Mouse (Mus musculus) small intestine, adult 2 months (tissue): ENCODE measurements around the gene Dhx40. TPM values are rescaled to one million over a fixed set of nuclear protein-coding genes. Genes with fewer than 3 reads are reported as not detected.
A peak's percentile ranks its signal among the peaks of the same experiment; 100 is the strongest.

Experiments used
- H3K27ac ChIP-seq: fragments of 200-500 bp; 2 replicates; pipeline ENCODE4 v1.5.1; 2012; ENCODE audit warnings: low read depth, low read length, control low read depth, inconsistent platforms; ENCODE audit not compliant: insufficient read depth
- H3K27me3 ChIP-seq: fragments of 200-500 bp; 2 replicates; pipeline ENCODE4 v1.6.1; 2012; ENCODE audit warnings: mild to moderate bottlenecking, moderate library complexity, low read length, inconsistent platforms; ENCODE audit not compliant: control insufficient read depth, insufficient read depth
- H3K36me3 ChIP-seq: fragments of 200-500 bp; 2 replicates; pipeline ENCODE4 v1.6.1; 2012; ENCODE audit warnings: mild to moderate bottlenecking, low read length, control low read depth, inconsistent platforms; ENCODE audit not compliant: control insufficient read depth, insufficient read depth
- H3K4me1 ChIP-seq: fragments of 200-500 bp; 2 replicates; pipeline ENCODE4 v1.6.1; 2012; ENCODE audit warnings: low read length, inconsistent platforms, mixed read lengths; ENCODE audit not compliant: control insufficient read depth, insufficient read depth, insufficient read length
- H3K4me3 ChIP-seq: fragments of 200-500 bp; 2 replicates; pipeline ENCODE4 v1.5.1; 2012; ENCODE audit warnings: low read depth, mild to moderate bottlenecking, control low read depth, inconsistent platforms, low read length, moderate library complexity
- CTCF ChIP-seq: fragments of 200-500 bp; IDR thresholded peaks from 2 replicates; pipeline ENCODE4 v1.5.1; 2012; ENCODE audit warnings: low read depth, mild to moderate bottlenecking, control low read depth, inconsistent platforms, low read length, moderate library complexity, mixed read lengths; ENCODE audit not compliant: insufficient replicate concordance, insufficient read length; ENCODE audit errors: extremely low read depth
- POLR2A ChIP-seq: fragments of 200-500 bp; IDR thresholded peaks from 2 replicates; pipeline ENCODE4 v1.6.1; 2012; ENCODE audit warnings: low read depth, mild to moderate bottlenecking, control low read depth, inconsistent platforms, low read length, moderate library complexity
- WGBS: fragments of 180-500 bp; shearing (Covaris S2); methylation state at CpG from one replicate; pipeline ENCODE4 v1.1.7; 2018; 5-methylcytosine and 5-hydroxymethylcytosine counted together
- polyA plus RNA-seq: library from polyadenylated mRNA; depleted of rRNA; stranded (reverse); fragments of >200 nt; gene quantifications from 2 replicates; pipeline ENCODE4 v1.2.3, GENCODE M21; 2012; rRNA removed

Dhx40 gene
- 0.79 and 2.0 TPM in 2 replicates for polyA plus RNA-seq

DNA sequence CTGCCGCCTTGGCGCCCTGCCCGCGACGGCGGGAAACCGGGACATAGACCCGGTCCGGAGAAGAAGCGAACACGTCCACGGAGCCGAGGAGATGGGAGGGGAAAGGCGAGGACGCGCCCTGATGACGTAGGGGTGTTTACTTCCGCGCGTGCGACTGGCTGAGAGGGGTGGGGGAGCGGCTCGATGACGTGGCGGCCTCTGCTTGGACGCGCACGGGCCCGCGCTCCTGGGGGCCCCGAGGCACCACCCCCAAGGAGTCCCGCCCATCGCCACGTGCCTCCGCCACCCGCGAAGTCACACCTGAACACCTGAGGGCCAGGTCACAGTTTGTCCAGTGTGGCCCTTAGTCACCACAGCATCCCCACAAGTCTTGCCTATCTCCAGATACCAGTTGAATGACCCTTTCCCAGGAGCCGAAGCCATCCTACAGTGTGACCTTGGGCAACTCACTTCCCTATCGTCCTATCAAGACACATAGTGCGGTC is at the start of gene Dhx40:
Dhx40 (minus strand) TSS at position 242 of the 485 bp plus-strand sequence.
- Histone ChIP-seq H3K27me3 (no peaks in the 10 kb centered on the region), H3K4me1 (0 out of 2 replicates have a peak, but pooled peaks cover 2% of the 10 kb centered on the region), H3K36me3 (peaks cover 12% of the 10 kb centered on the region), H3K4me3 (peak within 1 kb of the TSS; percentile 88), H3K27ac (peak within 1 kb of the TSS; percentile 47)
- TF ChIP-seq CTCF (no peak), POLR2A (peak; percentile 34; the same call in 1 of the 2 replicates)
- WGBS: 4% methylated on average over 40 of the region's 40 CpGs

DNA sequence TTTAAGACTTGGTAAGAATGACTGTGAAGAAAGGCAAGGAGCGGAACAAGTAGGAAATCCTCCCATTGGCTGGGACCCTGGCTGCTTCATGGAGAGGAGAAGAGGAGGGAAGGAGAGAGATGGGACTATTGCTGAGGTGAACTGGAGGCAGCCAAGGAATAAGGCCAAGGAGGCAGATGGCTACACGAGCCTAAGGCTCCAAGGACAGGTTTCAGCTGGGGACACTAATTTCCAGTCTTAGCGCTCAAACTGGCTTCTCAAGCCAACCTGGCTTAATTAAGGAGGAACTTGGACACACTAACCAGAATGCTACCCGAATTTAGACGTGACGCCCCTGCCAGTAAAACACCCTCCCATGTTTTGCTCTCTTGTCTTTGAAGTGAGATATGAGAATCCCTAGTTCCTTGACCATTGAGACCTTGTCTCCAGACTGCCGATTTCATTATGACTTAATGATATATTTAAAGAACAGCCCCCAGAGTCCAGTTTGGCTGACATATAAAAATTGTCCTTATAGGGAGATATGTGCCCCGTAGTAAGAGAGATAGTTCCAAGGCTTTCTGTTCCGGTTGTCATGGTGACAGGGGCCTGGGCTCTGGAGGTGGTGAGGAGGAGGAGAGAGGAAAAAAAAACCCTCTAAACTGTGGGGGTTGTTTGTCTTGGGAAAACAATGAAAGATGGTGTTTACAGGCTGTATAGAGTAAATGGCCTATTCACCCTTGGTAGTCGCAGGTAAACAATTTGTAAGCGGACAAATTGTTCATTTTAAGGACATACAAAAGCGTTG is 48.3 kb upstream of the Dhx40 start:
- no peak overlapping the region for H3K27ac ChIP-seq
- no peak for TF ChIP-seq CTCF
- no peak for TF ChIP-seq POLR2A
- H3K4me3 ChIP-seq: no peak overlapping the region
- no peaks in the 10 kb centered on the region for H3K36me3 ChIP-seq
- peaks cover 3% of the 10 kb centered on the region; the same call in 1 of the 2 replicates for H3K27me3 ChIP-seq
- WGBS: 85% methylated on average over 12 of the region's 12 CpGs
- H3K4me1 ChIP-seq: peaks cover 8% of the 10 kb centered on the region; the same call in 1 of the 2 replicates

- no peak overlapping the region for H3K27ac ChIP-seq
- WGBS: 55% methylated on average over 3 of the region's 3 CpGs
Observed at GRCm38 (mm10) chr11:86853081-86853480, 45.5 kb upstream of the Dhx40 start.

DNA sequence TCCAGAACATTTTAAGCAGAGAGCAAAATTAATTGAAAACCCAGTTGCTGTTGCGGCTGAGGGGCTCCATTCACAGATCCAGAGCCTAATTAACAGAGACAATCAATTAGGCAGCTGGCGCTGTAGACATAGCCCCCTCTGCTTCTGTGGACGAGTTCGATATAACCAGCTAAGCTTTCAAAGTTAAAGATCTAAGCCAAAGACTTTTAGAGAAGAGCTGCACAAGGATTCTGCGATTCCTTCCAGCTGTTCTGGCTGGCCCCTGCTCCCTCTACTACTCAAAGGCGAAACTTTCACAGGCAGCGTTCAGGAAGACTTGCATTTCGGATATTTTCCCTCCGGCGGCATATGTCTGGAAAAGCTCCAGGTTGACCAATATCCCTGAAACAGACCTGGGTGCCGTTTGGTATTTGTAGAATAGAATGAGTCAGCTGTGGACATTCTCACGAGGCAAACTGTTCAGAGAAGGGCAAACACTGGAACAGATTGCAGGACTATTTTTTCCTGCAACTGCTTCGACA is 45.0 kb upstream of the Dhx40 start:
- no peak overlapping the region for H3K27ac ChIP-seq
- peaks cover 3% of the 10 kb centered on the region; the same call in 1 of the 2 replicates for H3K27me3 ChIP-seq
- no peak overlapping the region for H3K4me3 ChIP-seq
- TF ChIP-seq POLR2A (no peak), CTCF (no peak)
- no peaks in the 10 kb centered on the region for H3K4me1 ChIP-seq
- no peaks in the 10 kb centered on the region for H3K36me3 ChIP-seq
- 18% methylated on average over 13 of the region's 13 CpGs for WGBS

More at GRCm38 (mm10) chr11:86853081-86853480, 45.5 kb upstream of the Dhx40 start:
- no peaks in the 10 kb centered on the region for H3K4me1 ChIP-seq
- TF ChIP-seq CTCF (no peak), POLR2A (no peak)
- no peak overlapping the region for H3K4me3 ChIP-seq
- H3K27me3 ChIP-seq: peaks cover 3% of the 10 kb centered on the region; the same call in 1 of the 2 replicates
- no peaks in the 10 kb centered on the region for H3K36me3 ChIP-seq

DNA sequence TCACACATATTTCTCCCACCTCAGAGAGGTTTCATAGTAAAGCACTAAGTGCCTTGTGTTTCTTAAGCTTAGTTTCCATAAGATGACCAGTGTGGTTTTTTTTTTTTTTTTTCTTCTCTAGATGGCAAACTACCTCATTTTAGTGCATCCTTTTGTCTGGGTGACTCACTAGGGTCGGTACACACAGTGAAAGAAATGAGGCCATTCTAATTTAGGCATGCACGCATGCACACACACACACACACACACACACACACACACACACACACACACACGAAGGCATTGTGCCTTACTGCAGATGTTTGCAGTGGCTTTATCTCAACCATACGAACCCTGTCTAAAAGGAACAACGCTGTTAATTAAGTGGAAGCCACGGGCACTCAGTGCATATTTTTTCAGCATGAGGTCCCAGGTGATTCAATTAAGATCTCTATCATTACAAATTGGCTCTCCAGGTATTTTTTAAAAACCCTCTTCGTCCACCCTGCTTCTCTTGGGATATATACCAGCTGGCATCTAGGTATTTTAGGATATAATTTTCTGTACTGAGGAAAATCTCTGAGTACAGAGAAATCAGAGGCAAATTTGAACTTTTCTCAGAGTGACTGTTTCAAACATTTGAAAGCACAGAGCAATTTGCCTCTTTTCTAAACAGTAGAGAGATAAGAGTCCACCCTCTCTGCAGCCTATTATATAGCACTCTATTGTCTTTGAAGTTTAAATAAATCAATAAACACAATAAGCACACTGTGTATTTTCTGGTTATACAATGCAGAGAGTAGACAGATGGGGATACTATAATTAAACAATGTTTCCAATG is 44.4 kb upstream of the Dhx40 start:
- Histone ChIP-seq H3K36me3 (no peaks in the 10 kb centered on the region), H3K27me3 (peaks cover 3% of the 10 kb centered on the region; the same call in 1 of the 2 replicates), H3K4me1 (no peaks in the 10 kb centered on the region), H3K4me3 (no peak overlapping the region), H3K27ac (no peak overlapping the region)
- TF ChIP-seq CTCF (no peak), POLR2A (no peak)
- WGBS: 10% methylated on average over 7 of the region's 7 CpGs

- WGBS: 51% methylated on average over 7 of the region's 7 CpGs
- TF ChIP-seq CTCF (no peak), POLR2A (no peak)
- Histone ChIP-seq H3K27me3 (peaks cover 3% of the 10 kb centered on the region; the same call in 1 of the 2 replicates), H3K4me3 (no peak overlapping the region), H3K4me1 (no peaks in the 10 kb centered on the region), H3K36me3 (no peaks in the 10 kb centered on the region), H3K27ac (no peak overlapping the region)
Observed at GRCm38 (mm10) chr11:86851234-86851671, 43.7 kb upstream of the Dhx40 start.
